Mouse (Mus musculus) spleen, postnatal 10 days (tissue): Measurements from ENCODE around the gene Zbtb34.

ENCODE experiments used
- DNase-seq, 2 experiments: peaks; one replicate each; pipeline ENCODE4 v3.0.0; 2021 to 2022; ENCODE audit warnings: low spot score in 2 of 2

The Zbtb34 gene

DNA sequence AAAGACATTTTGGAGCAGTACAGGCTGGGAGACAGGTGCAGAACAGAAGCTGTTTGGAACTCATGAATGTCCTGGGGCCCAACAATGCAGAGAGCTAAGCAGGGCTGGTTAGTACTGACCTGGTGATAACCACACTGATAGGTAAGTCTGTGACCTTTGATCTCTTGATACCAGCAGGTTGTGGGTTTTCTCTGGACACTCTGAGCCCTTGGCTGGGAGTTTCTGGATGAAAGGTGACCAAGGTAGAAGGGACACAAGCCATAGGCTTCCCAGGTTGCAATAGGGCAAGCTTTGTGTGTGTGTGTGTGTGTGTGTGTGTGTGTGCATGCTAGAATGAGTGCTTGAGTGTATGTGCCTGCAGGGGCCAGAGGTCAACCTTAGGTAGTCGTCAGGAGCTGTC is 15.7 kb upstream of the Zbtb34 start:
- no peak for DNase-seq

DNA sequence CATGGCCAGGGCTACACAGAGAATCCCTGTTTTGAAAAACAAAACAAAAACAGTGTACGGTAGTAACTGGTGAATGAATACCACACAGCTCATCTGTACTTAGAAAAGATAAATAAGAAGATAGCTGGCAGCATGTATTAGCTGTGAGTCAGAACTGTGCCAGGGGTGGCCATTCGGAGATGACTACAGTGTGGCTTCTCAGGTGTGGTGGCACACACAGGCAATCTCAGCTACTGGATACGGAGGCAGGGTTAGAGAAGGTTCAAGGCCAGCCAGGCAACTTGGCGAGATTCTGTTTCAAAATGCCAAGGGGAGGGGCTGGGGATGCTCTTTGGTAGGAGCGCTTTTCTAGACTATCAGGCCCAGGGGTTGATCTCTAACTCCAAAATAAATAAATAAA is 14.6 kb upstream of the Zbtb34 start:
- DNase-seq = no peak

DNA sequence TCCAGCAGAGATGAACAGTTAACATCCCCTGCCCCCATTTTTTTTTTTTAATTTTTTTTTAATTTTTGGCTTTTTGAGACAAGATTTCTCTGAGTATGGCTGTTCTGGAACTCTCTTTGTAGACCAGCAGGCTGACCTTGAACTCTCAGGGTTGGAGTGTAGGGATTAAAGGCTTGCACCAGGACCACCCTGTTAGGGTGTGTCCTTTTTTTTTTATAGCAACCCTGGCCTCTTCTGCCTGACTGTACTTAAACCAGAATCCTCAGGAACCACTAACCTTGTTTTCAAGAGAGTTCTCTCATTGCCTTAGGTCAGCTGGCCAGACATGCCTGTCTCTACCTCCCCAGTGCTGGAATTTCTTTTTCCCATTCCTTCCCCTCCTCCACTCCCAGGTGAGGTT is 13.7 kb upstream of the Zbtb34 start:
- DNase-seq = no peak

DNA sequence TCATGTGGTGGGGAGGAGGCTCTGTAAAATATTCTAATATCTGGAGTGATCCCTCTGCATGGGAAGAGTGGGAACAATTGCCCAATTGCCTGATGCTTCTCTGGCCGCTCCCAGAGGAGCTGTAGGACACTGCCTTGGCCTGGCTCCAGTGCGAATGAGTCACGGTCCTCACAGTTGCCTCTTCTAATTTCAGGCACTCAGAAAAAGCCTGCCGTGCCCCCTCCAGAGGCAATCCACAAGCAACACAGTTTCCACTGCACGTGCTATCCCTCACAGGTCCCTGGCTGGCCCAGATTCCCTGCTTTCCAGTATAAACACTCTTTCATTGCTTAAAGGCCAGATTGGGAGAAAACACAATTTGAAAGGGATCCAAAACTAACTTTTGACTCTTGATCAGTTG is 13.2 kb upstream of the Zbtb34 start:
- DNase-seq = peak in 1 of 2 experiments; percentile 34

DNA sequence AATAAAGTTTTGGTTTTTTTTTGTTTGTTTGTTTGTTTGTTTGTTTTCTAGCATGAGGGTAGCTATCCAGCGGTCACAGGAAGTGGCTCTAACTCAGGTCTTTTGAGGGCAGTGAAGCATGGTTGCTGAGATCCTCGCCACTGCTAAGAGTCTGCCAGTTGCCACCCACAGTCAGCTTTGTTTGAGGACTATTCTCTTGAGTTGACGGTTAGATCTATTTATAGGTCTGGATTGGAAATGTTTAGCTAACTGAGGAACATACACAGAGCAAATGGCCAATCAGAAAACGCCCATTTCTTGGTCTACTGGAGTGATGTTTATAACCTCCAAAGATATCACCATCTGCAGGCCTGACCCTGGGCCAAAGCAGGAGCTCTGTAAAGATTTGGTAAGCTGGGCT is 11.6 kb upstream of the Zbtb34 start:
- no peak for DNase-seq

DNA sequence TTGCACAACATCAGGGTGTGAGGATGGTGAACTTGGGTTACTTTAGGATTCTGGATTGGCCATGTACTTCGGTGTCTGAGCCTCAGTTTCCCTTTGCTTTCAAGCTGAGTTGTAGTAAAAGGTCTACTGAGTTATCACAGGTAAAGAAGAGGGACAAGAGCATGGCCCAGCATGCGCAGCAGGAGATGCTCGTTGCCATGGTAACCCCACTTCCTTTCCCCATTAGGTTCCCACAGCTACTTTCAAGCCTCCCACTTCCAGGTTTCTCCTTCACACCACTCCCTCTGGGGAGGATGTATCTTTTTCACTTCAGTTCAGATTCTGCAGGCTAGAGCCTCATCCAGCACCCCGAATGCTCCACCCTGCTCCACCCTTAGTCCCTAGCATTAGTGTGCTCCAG is 9.8 kb upstream of the Zbtb34 start:
- DNase-seq = no peak

DNA sequence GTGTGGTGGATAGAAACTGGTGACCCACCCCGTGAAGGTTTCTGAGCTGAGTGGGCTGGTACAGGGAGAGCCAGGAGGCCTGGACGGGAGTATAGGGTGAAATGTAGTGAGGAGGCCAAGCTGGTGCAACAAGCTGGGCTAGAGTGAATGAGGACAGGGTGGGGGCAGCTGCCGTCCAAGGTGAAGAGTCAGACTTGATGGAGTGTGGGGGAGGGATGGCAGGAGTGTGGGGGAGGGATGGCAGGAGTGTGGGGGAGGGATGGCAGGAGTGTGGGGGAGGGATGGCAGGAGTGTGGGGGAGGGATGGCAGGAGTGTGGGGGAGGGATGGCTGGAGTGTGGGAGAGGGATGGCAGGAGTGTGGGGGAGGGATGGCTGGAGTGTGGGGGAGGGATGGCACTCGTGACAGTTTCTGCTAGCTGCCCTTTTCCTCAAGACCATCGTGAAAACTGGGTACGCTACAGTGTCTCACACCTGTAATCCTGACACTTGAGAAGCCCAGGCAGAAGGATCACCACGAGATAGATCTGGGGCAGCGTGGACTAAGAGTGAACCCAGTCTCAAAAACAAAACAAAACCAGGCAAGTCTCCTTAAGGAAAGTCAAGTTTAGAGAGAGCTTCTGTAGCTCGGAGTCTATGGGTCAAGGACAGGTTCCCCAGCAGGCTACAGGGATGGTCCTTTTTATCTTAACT is 9.0 kb upstream of the Zbtb34 start:
- DNase-seq = no peak

DNA sequence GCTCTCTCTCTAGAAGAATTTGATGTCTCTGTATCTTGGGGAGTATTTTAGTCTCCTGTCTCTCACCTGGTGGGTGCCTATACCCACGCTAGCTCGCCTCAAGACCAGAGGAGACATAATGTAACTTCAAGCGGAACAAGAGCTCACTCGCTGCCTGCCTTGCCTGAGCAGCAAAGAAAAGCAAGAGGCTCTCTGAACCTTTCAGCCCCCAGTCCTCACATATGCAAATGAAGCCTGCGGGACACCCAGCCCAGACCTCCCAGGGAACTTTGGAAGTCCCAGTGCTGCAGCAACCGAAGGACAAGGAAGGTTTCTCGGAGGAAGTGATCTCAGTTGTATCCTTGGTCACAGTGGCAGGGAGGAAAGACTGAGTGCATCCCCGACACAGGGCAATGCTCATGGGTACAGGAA is 8.4 kb upstream of the Zbtb34 start:
- DNase-seq = no peak

DNA sequence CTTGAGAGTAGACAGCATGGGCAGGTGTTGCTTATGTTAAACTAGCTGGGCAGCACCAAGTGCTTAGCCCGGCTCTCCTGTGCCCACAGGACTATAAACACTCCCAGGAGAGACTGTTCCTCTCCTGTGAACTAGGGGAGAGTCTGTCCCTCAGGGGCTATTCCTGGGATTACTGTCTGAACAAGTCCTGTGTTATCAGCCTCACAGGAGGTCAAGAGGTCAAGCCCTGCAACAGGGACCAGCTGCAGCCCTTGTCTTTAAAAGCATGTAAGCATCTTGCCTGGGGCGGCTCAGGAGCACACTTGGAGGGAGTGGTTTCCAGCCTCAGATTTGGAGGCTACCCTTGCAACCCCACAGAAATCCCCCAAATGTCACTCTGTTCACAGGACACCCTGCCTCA is 7.3 kb upstream of the Zbtb34 start:
- DNase-seq = no peak

DNA sequence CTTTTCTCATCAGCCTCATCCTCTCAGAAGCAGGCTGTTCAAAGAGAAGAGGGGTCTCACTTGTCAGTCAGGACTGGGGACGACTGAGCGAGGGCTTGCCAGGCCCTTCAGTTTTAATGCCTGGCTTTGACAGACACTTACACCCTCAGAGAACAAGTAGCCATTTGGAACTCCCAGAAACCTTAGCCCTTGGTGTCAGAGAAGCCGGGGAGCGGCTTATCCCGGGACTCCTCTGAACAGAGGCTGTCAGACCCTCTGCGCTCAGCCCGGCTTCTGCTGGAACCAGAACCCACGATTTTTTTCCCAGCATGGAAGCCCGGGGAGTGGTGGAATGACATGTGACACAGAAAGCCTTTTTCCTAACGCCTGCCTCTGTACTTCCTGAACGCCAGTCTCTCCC is 6.1 kb upstream of the Zbtb34 start:
- DNase-seq = no peak

DNA sequence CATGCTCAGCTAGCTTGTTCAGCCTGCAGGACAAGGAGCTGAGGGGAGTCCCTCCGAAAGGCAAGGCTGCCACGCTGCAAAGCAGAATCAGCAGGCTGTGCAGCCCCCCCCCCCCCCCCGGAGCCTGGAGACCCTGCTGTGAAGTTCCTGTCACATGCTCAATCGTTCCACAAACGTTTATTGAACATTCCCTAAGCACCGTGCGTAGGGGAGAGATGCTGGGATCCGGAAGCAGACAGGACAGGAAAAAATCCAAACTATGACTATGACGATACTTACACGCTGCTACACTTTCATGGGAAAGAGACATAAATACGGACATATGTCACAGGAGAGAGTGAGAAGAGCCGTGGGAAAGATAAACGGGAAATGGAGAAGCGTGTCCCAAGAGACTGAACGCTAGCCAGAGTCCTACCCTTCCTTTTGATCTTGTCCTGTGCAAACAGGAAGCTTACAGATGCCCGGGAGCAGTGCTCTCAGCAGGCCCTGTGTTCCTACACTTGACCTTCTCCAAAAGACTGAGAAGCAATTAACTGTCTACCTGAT is 5.0 kb upstream of the Zbtb34 start:
- no peak for DNase-seq

DNA sequence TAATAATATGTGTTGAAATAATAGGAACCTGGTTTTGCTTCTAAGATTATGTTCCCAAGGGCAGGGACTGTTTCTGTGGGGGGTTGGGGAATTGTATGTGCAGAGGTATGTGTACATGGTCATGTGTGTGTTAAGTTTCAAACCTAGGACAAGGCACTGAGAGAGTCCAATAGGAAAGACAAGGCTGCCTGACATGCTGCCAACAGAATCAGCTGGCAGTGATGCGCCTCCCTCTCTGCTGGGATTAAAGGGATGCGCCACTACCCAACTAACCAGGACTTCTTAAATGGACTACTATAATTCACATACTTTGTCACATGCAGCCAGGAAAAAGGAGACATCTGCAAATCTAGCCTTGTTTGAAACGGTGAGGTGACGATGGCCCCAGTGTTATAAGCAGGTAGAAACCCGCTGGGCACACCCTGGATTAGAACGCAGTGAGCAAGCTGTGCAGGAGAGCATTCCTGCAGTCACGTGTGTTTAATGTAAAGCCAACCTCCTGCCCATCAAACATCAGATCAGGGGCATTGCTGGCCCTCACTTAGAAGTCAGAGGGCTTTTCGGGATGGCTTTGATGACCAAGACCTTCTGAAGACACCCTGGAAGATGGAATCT is 4.0 kb upstream of the Zbtb34 start:
- DNase-seq = no peak

DNA sequence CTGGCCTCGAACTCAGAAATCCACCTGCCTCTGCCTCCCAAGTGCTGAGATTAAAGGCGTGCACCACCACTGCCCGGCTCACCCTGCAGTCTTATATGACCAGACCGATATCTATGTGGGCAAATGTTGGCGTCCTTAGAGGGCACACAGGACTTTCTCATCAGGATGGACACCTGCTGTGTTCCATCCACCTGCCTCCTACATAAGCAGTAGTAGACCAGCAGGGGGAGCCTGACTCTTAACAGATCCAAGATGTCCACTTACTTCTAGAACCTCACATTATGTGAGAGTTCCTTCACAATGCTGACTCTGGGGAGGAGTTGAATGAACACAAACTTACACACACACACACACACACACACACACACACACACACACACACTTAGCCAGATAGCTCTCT is 1.8 kb upstream of the Zbtb34 start:
- DNase-seq = peak; percentile 19 to 74

DNA sequence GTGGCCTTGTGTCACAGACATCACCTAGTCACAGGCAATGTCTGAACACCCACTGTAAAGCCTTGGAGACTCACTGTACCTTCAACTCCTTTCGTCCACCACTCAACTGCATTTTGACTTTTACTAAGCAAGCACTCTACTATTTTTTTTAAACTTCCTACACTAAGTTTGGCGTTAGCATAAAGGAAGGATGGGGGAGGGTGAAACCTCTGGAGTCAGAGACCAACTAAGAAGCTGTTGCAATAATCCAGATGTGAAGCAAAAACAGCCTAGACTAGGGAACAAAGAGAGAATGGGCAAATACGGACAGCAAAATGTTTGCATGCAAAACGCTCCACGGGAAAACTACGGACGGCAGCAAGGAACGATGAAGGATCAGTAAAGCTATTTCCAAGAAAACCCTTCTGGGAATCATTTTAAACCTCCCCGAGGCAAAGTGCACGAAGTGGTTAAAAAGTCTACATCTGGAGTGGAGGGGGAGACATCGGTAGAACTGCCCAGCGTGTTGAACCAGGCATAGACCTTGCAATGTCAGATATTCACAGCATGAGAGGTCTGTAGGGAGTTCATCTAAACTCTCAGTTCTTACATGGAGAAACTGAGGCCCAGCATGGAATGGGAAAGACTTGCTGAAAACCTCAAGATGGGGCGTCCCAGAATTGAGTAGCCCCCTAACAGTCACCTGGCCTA is 898 bp downstream of the Zbtb34 start:
- DNase-seq = no peak

DNA sequence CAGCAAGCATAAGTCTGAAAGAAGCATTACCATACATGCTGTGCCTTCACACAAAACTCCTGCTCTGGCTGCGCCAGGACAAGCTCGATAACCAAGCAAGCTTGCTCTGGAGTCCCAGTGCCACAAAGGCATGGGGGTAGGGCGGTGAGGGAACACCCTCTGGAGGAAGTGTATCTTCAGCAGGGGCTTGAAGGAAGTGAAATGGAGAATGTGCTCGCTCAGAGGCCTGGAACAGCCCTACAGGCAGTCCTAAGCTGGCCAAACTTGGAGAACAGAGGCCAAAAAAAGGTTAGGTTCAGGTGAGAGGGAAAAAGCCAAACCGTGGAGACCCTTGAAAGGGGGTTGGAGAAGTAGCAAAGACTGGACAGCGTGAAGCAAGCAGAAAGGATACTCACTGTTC is 1.8 kb downstream of the Zbtb34 start:
- peak; percentile 35 to 44 for DNase-seq

DNA sequence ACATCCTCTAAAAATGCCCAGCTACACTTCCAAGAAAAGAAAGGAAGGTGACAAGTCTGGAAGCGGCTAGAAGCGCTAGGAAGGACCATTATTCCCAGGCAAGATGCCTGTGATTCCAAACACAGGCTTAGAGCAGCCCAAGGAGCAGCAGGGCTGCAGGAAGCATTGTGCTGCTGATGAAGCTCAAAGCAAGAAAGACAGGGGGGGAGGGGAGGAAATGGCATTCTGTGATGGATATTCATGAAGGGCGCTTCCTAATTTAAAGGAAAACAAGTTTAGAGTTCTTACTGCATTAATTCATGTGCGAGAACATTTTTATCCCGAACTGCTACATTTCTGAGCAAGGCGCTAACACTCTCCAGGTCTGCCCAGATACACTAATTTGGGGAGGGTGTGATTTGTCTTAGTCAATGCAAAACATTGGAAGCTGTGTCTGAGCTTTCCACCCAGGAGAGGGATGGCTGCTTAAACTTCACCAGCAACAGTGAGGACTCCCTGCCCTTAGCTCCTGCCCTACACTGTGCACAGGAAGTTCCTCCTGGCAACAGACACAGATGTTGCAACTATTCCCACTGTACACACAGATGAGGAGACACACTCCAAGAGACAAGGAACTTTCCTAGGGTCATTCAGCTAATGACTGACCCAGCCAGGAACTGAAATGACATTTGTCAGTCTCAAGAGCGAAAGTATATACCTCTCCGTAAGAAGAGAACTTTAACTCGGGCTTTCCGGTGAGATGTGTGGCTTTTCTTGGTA is 4.3 kb downstream of the Zbtb34 start:
- no peak for DNase-seq

DNA sequence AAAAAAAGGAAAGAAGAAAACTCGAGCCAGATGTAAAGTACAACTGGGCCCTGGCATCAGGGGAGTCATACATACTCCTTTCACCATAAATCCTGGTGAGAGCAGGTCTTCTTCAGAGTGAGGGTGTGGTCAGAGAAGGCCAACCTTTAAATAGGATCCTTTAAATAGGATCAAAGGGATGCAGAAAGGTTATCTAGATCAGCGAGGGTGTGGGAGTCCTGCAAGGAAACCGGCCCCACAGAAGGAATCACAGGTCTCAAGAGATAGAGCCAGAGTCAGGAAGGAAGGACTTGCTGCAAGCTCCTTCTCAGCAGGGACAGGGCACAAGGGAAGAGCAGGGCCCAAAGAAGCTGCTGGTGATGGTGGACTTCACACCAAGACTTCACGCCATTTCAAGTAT is 13.7 kb downstream of the Zbtb34 start:
- DNase-seq = no peak

DNA sequence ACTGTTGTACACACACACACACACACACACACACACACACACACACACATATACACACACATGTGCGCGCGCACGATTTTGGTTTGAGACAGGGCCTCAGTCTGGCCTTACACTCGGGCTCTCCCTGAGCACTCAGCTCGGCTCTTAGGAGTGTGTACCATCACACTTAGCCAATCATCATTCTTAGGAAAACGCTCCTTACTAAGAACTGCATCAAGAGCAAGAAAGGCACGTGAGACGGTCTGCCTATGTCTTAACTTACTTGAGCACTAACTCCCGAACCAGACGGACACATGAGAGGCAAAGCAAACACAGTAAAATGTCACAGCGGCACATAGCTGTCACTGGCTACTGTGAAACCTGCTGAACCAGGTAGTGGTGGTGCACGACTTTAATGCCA is 17.1 kb downstream of the Zbtb34 start:
- DNase-seq = no peak

DNA sequence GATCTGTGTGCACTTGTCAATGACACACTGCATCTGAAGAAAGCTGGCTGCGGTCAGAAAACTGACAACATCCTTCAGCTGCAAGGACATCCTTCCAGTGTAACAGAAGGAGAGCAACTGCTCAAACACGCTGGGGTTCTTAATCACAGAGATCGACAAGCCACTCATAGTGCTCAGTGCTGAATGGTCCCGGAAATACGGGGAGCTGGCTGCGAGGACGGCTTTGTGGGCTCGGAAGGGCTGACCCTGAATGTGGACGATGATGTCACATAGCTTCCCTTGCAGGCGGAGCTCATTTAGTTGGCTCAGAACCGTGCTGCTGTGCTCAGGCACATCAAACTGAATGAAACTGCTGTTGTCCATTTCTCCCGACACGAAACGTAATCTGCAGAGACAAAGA is 19.0 kb downstream of the Zbtb34 start:
- DNase-seq = no peak

DNA sequence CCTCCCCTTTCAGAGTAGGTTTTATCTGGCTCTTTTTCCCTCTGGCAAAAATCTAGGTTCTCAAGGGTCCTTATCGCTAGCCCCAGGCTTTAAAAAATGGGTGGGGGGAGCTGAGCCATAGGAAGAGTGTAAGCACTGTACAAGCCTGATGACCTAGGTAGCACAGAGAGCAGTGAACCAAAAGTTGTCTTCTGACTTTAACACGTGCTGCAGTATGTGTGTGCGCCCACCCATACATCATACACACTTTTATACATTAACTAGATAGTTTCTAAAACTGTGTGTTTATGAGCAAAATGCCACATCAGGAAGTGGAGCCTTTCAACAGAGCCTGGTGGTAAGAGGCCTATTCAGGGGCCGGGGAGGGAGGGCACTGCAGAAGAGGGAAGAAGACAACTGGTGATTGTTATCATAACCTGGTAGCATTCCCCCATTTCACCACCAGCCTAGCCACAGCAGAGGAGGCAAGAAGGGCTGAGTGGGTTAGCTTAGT is 27.6 kb downstream of the Zbtb34 start:
- peak in 1 of 2 experiments; percentile 30 for DNase-seq

DNA sequence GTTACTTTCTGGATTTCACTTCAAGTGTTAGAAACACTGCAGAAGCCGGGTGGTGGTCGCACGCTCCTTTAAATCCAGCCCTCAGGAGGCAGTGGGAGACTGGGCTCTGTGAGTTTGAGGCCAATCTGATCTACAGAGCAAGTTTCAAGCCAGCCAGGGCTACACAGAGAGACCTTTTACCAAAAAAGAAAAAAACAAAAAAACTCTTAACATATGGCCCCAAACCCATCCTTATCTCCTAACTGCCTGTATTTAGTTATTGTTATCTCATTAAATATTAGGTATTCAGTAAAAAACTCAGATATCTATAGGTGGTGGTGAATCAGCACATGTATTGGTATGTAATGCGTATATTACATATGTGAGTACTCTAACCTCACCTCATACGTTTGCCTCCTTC is 28.5 kb downstream of the Zbtb34 start:
- DNase-seq = no peak

DNA sequence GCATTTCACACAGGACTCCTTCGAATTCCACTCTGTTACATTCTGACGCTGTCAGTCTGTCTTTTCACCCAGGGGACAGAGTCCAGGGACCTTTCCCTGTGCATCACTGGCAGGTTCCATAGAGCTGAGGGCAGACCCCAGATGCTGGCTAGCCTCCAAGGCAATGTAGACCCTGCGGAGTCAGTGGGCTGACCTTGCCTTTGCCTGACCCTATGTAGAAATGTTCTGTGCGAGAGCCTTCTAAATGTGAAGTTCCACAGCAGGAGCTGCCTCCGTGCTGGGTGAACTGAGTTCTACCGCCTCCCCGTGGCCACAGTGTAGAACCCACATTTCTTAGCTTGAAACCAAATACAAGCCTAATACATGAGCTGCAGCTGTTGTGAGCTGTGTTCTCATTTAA is 28.9 kb downstream of the Zbtb34 start:
- DNase-seq = peak; percentile 26 to 79
